Mouse (Mus musculus) layer of hippocampus, adult 9-11 months (tissue): ENCODE results near the gene Dnm3.

Experiments used
- DNase-seq: peaks from one replicate; pipeline ENCODE4 v3.0.0; 2022

The Dnm3 gene

DNA sequence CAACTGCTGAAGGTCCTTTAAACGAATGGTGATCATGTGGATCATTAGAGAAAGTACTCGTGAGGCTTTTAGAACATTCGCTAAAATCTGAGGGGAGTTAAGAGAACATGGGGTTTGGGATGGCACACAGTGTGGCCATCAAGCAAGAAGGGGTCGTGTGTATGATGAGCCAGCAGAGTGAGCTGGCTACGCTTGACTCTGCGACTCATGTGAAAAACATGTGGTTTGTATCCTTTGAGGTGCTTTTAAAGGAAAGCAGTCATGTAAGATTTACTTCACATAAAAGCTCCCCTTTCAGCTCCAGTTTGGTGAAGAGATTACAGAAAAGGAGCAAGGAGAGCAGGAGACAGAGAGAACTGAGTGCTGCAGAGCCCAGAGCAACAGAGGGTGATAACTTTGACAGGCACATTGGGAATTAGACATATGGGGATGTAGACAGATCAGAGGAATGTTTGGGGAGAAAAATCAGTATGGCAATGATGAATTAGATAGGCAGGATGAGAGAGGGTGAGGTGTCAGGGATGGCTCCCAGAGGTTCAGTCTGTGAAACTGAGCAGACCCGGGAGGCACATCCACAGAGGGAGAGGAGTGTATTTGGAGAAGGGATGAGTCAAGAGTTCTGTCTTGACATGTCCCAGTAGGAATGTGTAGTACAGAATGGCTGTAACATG lies 234.7 kb downstream of the Dnm3 start:
- no peak for DNase-seq

DNA sequence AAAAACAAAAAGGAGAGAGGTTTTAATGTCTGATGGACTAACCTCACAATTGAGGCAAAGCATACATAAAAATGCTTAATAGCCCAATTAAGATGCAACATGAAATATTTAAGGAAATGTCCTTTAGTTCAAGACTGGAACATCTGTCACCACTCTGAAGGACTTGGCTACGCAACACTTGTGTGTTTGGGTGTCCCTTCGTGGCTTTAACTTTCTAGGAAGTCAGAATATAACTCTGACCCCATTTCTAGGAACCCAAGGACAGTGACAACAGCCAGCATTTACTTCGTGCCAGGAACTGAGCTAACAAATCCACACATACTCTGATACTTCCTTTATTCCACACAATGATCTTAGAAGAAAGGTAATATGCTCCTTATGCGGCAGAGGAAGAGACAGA lies 237.1 kb downstream of the Dnm3 start:
- no peak for DNase-seq

DNA sequence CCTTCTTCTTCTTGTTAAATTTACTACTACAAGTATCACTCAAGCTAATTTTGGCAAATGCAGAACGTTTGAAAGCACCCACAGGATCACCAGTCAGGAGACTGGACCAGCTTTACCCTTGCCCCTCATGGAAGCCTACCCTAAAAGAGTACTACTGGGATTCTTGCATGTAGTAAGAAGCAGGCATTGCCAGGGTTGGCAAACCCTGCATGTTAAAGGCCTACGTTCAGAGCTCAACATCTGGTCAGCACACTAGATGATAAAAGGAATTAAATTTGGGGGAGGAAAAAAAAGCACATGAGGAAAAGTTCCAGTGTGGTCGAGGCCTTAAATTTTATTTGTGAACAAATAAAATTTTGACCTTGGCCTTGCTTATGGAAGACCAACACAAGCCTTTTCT lies 239.2 kb downstream of the Dnm3 start:
- DNase-seq: no peak

DNA sequence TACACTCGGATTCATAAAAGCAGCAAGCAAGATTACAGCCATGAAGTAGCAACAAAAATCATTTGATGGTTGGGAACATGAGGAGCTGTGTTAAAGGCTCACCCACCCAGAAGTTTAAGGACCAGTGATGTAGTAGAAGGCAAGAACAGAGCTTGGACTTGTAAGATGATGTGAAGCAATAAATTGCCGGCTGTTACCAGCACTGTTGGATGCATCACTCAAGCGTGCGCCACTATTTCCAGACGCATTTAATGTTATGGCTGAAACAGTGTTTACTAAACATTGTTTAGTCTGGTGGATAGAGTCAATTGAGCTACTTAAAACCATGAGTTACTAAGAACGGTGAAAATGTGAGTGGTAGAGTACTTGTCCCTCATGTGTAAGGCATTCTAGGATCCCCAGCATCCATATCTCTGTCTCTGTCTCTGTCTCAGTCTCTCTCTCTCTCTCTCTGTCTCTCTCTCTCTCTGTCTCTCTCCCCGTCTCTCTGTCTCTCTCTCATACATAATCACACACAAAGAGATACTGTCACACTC lies 241.1 kb downstream of the Dnm3 start:
- no peak for DNase-seq

DNA sequence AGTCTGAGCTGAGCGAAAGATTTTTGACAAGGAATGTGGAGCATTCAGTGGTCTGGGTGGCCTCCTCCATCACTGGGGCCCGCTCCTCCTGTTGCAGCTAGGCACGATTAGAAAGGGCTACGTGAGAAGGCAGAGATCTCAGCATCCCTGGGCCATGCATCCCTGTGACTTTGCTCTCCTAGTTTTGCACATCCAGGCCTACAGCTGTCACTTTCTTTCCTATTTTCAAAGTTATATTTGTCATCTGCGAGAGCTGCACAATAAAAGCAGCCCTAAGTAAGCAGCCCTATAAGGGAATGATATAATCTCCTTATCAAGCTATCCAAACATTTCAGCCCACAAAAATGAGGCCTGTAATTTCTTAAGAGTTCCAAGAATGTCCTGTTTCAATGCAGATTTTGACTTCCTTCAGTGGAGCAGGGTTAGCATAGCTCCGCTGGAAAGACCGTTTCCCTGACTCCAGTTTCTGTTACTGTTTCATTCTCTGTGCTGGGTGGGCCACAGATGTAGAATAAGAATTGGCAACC lies 252.2 kb downstream of the Dnm3 start:
- DNase-seq: no peak

DNA sequence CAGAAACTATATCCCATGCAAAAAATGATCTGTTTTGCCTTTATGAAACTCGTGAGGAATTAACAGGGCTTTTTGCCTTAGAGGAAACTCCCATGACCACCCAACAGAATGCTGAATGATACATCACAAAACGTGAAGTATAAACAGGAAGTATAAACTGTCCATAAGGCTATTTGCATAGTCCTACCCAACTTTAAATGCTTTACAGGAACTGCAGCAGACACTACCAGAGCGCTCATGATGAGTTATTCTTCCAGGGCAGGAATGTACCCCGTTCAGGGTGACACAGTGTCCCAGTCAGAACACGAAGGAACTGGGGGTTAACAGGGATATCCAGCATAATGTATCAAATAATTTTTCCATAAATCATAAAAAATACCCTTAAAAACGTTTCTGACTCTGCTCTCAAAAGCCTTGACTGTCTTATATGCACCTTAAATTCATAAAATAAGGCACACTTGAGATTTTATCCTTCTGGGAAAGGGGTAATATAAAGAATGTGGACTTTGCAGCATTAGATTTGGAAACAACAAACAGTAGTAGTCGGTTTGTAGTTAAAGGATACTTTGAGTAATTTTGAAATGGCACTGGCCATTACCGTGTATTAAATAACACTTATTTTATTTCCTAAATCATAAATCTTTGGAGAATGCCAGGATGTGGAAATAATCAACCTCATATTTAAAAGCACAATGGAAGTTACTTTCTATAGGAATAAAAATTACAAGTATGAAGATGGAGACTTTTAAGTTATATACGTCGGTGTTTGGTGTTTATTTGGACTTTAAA lies 252.8 kb downstream of the Dnm3 start:
- DNase-seq: no peak

DNA sequence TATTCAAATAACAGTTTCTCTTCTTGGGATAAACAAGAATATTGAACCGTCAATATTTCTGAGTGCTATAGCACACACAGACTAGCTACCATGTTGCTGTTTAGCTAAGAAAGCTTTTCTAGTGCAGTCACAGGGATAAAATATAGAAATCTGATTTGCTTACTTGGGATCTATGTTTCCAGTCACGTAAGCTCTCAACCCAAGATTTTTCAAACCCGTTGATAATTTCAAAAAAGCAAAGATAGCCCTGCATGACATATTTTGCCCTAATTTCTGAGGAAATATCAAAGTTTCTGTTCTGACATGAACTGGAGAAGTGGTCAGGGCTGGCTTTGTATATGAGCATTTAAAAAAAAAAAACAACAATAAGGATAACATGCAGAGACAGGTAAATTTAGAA lies 253.8 kb downstream of the Dnm3 start:
- DNase-seq: no peak

DNA sequence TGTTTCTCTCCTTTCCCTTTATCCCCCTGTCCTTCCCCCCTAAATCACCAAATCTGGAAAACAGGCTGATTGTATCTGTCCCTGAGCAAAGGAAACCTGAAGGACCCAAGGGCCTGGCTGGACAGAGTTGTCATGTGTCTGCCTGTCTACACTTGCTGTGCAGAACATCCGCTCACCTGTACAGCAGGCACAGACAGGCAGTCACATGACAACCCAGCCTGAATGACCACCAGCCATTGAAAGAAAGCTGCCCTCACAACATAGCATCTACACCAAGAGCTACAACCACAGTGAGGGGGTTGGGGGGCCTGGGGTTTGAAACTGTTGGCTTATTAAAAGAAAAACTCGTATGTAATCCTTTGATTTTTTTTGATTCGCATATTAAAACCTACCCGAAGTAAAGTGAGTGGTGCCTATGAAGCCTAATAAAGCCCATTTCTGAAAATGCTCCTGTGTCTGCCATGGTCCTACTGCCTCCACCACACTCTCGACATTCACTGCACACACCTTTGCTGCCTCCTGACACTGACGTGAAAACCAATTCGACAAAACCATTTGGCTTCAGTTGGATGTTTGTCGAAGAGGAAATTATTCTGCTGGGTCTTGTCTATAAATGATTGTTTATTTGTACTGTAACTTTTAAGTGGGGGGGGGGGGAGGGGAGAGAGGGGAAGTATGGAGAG lies 254.4 kb downstream of the Dnm3 start:
- no peak for DNase-seq

DNA sequence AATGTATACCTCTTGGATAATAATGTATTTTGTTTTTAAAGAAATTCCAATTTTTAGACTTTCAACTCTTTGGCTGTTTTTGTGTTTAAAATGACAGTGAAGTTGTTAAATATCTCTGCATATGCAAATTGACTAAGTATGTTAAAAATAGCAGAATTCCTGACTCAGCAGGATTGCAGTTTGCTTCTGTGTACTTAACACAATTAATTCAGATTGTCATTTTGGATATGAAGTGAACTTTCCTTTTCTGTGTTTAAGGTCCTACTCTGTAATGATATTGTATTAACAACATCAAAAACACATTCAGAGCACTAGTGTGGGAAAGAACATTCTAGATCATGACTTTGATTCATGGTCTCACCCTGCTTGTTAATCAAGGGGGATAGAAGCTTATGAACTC lies 255.5 kb downstream of the Dnm3 start:
- DNase-seq: no peak

DNA sequence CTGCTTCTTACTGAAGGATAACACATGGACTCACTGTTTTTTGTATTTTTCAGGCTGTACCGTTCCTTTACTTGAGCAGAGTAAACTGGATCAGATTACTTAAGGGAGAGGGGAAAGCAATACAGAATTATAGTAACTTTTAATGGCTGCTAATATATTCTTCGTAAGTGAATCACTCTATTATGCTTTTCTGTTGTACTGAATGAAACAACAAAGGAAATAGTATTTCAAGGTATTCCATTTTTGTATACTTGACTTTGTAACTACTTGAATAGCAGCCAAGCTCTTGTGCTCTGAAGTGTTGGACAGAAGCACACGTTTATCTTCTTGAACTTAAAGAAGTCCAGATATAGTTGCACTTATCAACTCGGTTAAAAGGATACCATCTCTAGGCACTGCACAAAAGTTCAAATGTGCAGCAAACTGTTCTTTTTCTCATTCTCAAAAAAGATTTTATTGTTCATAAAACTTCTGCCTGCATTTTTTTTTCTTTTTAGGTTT lies 256.0 kb downstream of the Dnm3 start:
- no peak for DNase-seq

DNA sequence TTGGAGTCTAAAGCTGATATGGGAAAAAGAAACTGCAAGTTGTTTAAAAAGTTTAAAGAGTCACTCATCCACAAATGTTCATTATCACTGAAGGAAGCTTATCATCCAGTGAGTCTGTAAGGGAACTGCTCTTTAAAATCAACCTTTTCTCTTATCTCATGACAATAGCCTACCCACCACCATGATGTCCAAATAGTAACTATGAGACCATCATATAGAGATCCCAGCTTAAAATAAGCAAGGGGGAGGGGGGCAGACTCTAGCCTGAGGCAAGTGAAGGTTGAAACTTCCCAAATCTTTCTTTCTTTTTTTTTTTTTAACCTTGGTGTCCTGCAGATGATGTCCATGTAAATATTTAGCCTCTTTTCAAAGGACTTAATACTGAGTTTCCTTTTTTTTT lies 256.9 kb downstream of the Dnm3 start:
- DNase-seq: no peak

DNA sequence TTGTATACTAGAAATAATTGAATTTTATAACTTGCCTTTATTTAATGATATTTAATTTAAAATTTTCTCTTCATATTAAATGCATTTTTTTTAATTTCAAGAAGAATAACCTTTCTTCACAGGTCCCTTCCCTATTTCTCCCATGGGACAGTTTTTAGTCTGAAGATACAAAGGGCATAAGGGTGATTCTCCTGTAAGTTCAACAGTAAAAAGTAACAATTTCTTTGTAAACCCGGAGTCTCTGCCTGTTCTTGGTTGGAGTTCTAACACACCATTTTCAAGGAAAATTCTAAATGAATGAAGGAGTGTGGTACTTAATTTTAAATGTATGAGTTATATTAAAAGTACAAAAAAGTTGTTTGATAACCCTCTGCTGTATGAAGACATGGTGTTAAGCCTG lies 258.1 kb downstream of the Dnm3 start:
- DNase-seq: no peak

DNA sequence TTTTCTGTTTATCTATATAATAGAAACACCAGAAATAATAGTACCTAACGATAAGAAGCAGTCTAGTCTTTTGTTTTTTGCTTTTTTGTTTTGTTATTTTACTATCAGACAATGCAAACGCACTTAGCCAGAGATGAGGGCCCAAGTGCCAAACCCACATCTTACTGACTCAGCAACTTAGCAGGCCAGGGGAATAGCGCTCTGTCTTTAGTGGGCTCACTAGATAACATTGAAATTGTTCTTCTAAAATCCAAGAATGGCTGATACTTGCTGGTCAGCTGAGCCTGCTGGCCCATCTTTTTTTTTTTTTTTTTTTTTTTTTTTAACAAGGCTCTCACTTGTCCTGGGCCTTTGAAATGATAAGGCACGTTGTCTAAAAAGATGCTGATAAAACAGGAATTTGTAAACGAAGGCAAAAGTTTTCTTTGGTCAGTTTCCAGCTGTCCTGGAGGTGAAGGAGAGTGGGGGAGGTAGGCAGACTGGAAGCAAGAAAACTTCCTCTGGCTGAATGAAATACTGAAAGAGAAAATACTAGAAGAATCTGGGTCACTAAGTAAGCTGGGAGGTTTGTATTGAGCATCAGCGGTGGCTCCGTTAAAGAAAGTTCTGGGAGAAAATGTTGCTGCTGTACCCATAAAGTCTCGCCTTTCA lies 259.2 kb downstream of the Dnm3 start:
- no peak for DNase-seq

DNA sequence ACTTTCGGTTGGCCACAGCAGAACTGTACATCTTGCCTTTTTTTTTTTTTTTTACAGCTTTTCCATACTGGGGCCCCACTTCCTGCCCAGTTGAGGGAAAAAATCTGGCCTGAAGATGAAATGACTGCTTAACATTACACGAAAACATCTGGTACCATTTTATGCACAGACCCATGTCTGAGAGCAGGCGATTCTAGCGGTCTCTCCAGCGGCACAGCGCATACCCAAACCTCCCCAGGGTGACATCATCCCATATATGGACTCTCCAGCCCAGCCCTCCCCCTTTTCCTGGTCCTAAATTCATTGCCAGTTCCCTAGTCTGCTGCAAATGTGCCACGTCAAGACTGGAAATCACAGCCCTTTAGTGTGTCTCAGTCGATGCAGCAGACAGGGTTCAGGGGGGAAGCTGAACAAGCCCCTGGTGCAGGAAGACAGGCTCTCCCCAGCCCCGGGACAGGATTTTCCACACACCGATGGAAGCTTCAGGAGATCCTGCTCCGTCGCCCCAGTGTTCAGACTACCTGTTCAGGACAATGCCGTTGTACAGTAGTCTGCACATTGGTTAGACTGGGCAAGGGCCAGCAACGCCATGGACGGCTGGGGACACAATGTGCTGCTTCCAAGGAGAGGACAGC lies 260.4 kb downstream of the Dnm3 start:
- DNase-seq: no peak

DNA sequence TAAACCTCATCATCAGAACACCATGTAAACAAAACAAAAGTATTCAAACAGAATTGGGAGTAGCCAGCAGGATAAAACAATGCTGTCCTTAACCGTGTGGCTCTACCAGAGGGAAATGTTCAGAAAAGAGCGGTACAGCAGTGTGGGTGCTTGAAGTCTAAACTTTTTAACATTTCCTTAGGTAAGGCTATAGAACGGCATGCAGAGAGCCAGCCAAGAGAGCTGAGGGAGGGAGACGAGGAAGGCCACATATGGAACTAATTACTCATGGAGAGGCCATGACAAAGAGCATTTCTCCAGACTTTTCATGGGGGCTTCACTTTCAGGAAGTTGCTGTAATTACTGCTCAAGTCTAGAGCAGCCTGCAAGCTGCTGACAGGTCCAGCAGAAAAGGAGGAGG lies 261.2 kb downstream of the Dnm3 start:
- no peak for DNase-seq

DNA sequence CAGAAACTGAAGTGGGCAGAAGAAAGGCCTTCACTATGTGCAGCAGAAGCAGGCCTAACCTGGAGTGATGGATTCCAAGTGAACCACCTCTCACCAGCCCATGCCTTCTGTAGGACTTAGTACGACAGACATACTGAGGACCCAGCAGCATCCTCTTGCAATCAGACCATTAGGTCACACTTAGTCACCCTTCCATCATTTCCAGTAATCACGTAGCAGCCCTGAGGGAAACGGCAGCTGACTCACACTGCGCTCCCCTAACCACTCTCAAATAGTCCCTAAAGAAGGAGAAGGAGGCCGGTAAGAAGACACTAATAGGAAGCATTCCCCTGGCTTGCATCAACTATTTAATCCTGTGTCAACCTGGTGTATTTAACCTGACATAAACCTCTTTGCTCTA lies 262.1 kb downstream of the Dnm3 start:
- no peak for DNase-seq

DNA sequence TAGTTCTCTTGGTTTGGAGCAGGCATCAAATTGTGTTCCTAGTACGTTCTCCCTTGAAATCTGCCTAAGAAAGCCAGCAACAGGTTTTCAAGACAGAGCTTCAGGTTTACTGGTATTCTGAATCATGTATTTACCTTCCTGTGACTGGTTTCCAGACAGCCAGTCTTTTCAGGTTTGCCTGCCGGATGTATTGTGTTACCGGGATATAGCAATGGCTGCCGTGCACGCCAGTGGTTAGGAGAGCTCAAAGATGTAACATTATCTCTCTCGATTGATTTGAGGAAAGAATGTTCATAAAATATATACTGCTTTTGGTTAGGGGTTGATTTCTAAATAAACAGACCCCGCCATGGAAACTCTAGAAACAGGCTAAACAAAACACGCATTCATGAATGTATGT lies 264.8 kb downstream of the Dnm3 start:
- DNase-seq: no peak

DNA sequence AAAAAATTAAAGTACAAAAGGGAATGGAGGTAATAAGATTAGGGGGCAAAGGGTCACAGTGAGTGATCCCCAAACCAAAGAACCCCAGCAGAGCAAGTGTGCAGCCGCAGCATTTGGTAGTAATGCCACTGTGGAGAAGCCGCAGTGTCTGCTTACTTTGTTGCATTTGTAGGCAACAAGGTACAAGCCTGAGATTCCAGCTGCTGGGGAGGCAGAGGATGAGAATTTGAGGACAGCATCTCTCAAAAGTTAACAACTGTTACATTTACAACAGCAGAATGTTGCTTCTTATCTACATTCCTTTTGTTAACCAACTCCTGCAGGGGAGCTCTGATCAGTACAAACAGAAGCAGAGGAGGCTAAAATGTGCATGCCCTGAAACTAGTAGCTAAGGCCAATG lies 267.3 kb downstream of the Dnm3 start:
- no peak for DNase-seq

DNA sequence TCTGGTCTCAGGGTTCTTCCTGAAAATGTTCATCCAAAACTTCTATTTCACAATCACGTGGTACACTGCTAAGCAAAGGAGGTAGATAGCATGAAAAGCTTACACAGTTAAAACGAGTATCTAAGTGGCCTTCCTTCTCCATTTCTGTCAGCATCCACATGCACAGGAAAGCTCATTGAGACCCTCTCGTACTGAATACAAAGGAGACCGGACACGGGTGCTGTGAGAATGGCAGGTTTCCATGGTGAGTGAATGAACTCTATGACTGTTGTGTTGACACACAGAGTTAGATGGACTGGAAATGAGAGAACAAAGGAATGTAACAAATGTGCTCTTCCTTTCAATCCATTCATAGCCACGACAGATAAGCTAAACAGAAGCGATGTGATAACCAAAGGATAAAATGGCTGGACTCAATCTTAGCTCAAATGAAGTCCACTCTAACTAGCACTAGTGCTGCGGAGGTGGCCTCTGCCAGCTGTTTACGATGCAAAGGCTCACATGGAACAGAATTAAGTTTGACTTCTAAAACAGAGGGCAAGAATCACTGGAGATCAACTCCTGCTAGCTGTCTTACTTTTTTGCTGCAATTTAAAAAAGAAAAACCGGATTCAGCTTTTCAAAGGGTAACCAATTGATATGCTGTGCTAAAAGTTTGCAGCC lies 268.2 kb downstream of the Dnm3 start:
- no peak for DNase-seq

DNA sequence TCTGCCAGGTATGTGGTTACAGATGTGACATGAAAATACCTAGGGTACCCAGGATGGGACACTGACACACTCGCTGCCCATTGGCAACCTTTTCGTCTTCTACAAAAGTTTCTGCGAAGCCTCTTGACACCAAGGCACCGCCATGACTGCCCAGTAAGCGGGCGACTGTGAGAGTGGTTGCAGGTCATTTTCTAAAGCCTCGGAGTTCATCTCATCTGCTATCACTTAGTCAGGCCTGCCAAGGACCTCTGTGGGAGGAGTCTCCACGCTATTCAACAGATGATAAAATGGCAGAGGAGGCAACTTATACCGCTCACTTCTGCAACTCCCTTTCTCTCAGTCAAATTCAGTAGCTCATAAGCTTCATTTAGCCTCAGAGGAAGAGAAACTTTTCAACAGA lies 268.8 kb downstream of the Dnm3 start:
- DNase-seq: no peak

DNA sequence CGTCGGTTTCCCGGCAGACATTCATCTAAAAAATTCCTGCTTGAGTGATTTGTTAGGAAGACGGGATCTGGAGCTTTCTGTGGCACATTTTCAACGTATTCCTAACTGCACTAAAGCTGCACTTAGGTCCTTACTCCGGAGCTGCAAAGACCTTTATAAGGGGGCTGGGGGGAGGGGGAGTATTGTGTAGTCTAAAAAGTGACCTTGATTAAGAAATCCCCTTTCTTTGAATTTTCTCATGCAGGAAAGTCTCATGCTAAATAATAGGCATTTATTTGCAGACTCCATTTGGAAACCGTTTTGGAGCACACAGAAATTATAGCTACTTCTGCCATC lies 270.2 kb downstream of the Dnm3 start:
- DNase-seq: no peak
